Mouse (Mus musculus): ENCODE measurements around the gene Bora.

Bora gene

GRCm38 (mm10) chr14:99071146-99071545, 25.1 kb downstream of the Bora start:
- DNase-seq = no peak

- DNase-seq = no peak
These were observed 42.9 kb downstream of the Bora start for GRCm38 (mm10) chr14:99088947-99089346.

- DNase-seq = peak; percentile 99
These were observed 53.4 kb downstream of the Bora start, which contains the start of the genes Pibf1 and Dis3 for GRCm38 (mm10) chr14:99099267-99099966. Gene Pibf1, plus strand, starts transcription at chr14:99099424. Gene Dis3, minus strand, starts transcription at chr14:99099770.

GRCm38 (mm10) chr14:99099967-99100587, 54.1 kb downstream of the Bora start:
- no peak for DNase-seq

- no peak for DNase-seq
These were observed 57.0 kb downstream of the Bora start for GRCm38 (mm10) chr14:99103050-99103449.

GRCm38 (mm10) chr14:99104542-99105123, 58.6 kb downstream of the Bora start:
- DNase-seq = no peak

- no peak for DNase-seq
These were observed 60.6 kb downstream of the Bora start for GRCm38 (mm10) chr14:99106671-99107070.

- DNase-seq = no peak
These were observed 61.7 kb downstream of the Bora start for GRCm38 (mm10) chr14:99107631-99108187.

GRCm38 (mm10) chr14:99108762-99109161, 62.7 kb downstream of the Bora start:
- DNase-seq = no peak

GRCm38 (mm10) chr14:99117576-99117975, 71.6 kb downstream of the Bora start:
- DNase-seq = no peak

- DNase-seq = no peak
These were observed 75.7 kb downstream of the Bora start for GRCm38 (mm10) chr14:99121584-99122339.

- DNase-seq = no peak
These were observed 78.1 kb downstream of the Bora start for GRCm38 (mm10) chr14:99124076-99124475.
